Mouse (Mus musculus): ENCODE data around the gene Gm6526. TPM values are rescaled to one million over a fixed set of nuclear protein-coding genes. Genes with fewer than 3 reads are reported as not detected.

The Gm6526 gene
- polyA plus RNA-seq (2017; shearing (Covaris generic)), result not detected

DNA sequence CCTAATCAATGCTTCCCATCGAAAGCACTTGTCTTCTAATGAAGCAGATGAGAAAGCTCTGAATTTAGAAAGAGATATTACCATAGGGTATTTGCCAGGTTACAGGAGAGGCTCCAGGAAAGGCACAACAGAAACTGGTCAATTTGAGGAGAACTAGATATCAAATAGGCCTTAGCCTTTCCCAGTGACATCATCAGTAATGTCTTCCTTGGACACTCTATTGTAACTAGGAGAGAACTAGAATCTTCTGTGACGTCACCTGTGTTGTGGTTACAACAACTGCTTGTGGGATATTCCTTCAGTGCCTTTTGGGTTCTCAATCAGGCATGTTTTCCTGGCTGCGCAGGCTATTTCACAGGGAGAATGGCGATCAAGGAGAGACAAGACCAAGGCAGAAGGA is at the start of gene Gm6526:
Gene Gm6526, plus strand, starts transcription at position 301 of the 400 bp plus-strand sequence.

GRCm38 (mm10) chr14:43727385-43727784 is 20.3 kb upstream of the Gm6526 start, which contains the start of gene Gm16506:
TSS of gene Gm16506 (minus strand) at chr14:43727485.

GRCm38 (mm10) chr14:43784645-43785044 is 37.0 kb downstream of the Gm6526 start, which contains the start of gene Gm8180:
TSS of gene Gm8180 (minus strand) at chr14:43784745.

Other genes with a start within 250 kb of the Gm6526 start
- gene Gm5799, start 204.3 kb upstream of the Gm6526 start, polyA plus RNA-seq (2017; shearing (Covaris generic)), result not detected
- not detected for gene Gm17654, start 168.7 kb upstream of the Gm6526 start, polyA plus RNA-seq (2017; shearing (Covaris generic))
- not detected for gene Gm10375, start 139.9 kb upstream of the Gm6526 start, polyA plus RNA-seq (2017; shearing (Covaris generic))
- not detected for gene Gm8165, start 70.7 kb upstream of the Gm6526 start, polyA plus RNA-seq (2017; shearing (Covaris generic))
- 0.82 TPM for gene Gm7324, start 50.0 kb upstream of the Gm6526 start, polyA plus RNA-seq (2017; shearing (Covaris generic))
- not detected for gene Gm16506, start 20.4 kb upstream of the Gm6526 start, polyA plus RNA-seq (2017; shearing (Covaris generic))
- gene Gm8180, start 36.9 kb downstream of the Gm6526 start, polyA plus RNA-seq (2017; shearing (Covaris generic)), result not detected
- gene Ear1, start 127.7 kb downstream of the Gm6526 start, polyA plus RNA-seq (2017; shearing (Covaris generic)), result not detected
- gene Ear10, start 175.7 kb downstream of the Gm6526 start, polyA plus RNA-seq (2017; shearing (Covaris generic)), result not detected
- 0.19 TPM for gene Gm8113, start 177.5 kb downstream of the Gm6526 start, polyA plus RNA-seq (2017; shearing (Covaris generic))
- not detected for gene Ang5, start 209.2 kb downstream of the Gm6526 start, polyA plus RNA-seq (2017; shearing (Covaris generic))

Measured in naive thymus-derived CD4-positive, alpha-beta T cell, adult 5 months (primary cell).